Mouse (Mus musculus): ENCODE measurements around the gene Tmem17. TPM values are rescaled to one million over a fixed set of nuclear protein-coding genes. Genes with fewer than 3 reads are reported as not detected.

Gene Tmem17
- total RNA-seq, 2 experiments from 2014 or later: 1.6 to 3.4 TPM

Other genes starting within 250 kb of the Tmem17 start
- 100 to 1,000 TPM; 108 to 116 TPM for gene Ehbp1, start 169.8 kb upstream of the Tmem17 start, total RNA-seq (2021)